Mouse (Mus musculus) limb, embryonic 15.5 days (tissue): ENCODE measurements around the gene Dthd1. TPM values are rescaled to one million over a fixed set of nuclear protein-coding genes. Genes with fewer than 3 reads are reported as not detected.

Experiments used
- ATAC-seq: fragments of 200-750 bp; cut with Nextera tagmentation; 2 replicates; pipeline ENCODE4 v1.8.0; 2017; ENCODE audit warnings: low read depth, moderate TSS enrichment; ENCODE audit not compliant: insufficient number of reproducible peaks, low FRiP score, low TSS enrichment
- H3K27ac ChIP-seq: fragments of 300-500 bp; sonication (generic); 2 replicates; pipeline ENCODE4 v1.5.1; 2015; ENCODE audit warnings: moderate library complexity, mild to moderate bottlenecking, inconsistent platforms
- H3K27me3 ChIP-seq: fragments of 300-500 bp; sonication (generic); 2 replicates; pipeline ENCODE4 v1.6.1; 2015; ENCODE audit warnings: inconsistent platforms
- H3K36me3 ChIP-seq: fragments of 300-500 bp; sonication (generic); 2 replicates; pipeline ENCODE4 v1.6.1; 2015; ENCODE audit warnings: inconsistent platforms
- H3K4me1 ChIP-seq: fragments of 300-500 bp; sonication (generic); 2 replicates; pipeline ENCODE4 v1.6.1; 2015; ENCODE audit warnings: inconsistent platforms
- H3K4me2 ChIP-seq: fragments of 300-500 bp; sonication (generic); 2 replicates; pipeline ENCODE4 v1.6.1; 2015; ENCODE audit warnings: mild to moderate bottlenecking, inconsistent platforms
- H3K4me3 ChIP-seq: fragments of 300-500 bp; sonication (generic); 2 replicates; pipeline ENCODE4 v1.5.1; 2015; ENCODE audit warnings: mild to moderate bottlenecking, inconsistent platforms
- H3K9ac ChIP-seq: fragments of 300-500 bp; sonication (generic); 2 replicates; pipeline ENCODE4 v1.6.1; 2015; ENCODE audit warnings: inconsistent platforms
- H3K9me3 ChIP-seq: fragments of 300-500 bp; sonication (generic); 2 replicates; pipeline ENCODE4 v1.6.1; 2016; ENCODE audit warnings: inconsistent platforms
- WGBS: fragments of 180-500 bp; shearing (Covaris S2); methylation state at CpG from one replicate; pipeline ENCODE4 v1.1.7; 2015; 5-methylcytosine and 5-hydroxymethylcytosine counted together
- polyA plus RNA-seq: library from polyadenylated mRNA; unstranded; fragments of >200 nt; fragmentation: Nextera tagmentation; extraction: Ambion mirVana; gene quantifications from 2 replicates; pipeline ENCODE4 v1.2.1, GENCODE M21; 2015

The Dthd1 gene
- polyA plus RNA-seq, result not detected in 2 replicates

DNA sequence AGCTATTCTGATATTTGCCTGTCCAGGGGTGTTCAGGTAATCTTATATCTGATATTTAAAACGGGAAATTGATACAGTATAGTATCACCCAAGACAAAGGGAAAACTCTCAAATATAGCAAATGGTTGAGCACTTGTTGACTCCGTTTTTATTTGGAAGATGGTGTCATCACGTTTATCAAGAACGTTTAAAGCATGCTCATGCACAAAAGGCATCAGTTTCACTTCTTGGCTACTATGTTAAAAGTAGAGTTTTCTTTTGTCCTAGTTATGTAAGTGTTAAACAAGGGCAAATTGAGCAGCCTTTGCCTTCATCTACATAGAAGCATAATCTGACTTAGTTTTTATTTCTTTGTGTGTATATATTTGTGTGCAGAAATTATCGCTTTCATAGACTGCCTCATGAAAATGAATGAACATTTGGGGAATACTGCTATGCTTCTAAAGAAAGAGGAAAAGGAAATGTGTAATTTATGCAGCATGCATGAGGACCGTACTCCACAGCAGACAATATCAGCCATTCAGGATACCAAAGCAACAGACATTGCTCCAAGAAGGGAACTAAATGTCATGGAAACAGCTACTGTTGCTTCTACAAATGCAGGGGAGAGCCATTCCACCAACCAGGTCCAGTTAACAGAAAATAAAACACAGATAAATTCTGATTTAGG lies at the start of gene Dthd1:
Dthd1 (plus strand) TSS at position 422 of the 670 bp plus-strand sequence.
- no peak within 1 kb of the TSS for H3K27ac ChIP-seq
- no peaks in the 10 kb centered on the region for H3K36me3 ChIP-seq
- H3K9ac ChIP-seq, result no peak within 1 kb of the TSS
- no peak within 1 kb of the TSS for H3K4me3 ChIP-seq
- no peak within 1 kb of the TSS for H3K4me2 ChIP-seq
- H3K27me3 ChIP-seq, result no peaks in the 10 kb centered on the region
- no peaks in the 10 kb centered on the region for H3K4me1 ChIP-seq
- no peak for ATAC-seq
- no peaks in the 10 kb centered on the region for H3K9me3 ChIP-seq
- 83% methylated on average over 6 of the region's 6 CpGs for WGBS

DNA sequence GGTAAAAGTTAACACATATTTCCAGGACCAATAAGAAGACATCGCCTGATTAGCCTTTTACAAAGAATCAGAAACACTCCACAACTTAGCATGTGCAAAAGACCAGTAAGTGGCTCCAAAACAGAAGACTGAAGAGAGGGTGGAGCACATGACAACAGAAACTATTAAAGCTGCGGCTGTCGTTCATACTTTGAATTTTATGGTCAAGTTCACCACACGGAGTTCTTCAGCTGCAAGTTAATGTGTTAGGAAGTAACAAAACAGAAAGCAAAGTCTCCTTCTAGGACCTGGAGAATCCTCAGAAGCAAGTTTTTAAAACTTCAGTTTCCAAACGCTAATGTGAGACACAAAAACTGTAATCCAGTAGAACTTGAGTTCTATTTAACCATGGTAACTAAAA lies 49.5 kb upstream of the Dthd1 start:
- Histone ChIP-seq H3K36me3 (no peaks in the 10 kb centered on the region), H3K27ac (no peak overlapping the region), H3K4me2 (0 out of 2 replicates have a peak overlapping the region, but pooled peaks have one; percentile 3), H3K4me3 (no peak overlapping the region), H3K4me1 (peaks cover 5% of the 10 kb centered on the region), H3K27me3 (0 out of 2 replicates have a peak, but pooled peaks cover 7% of the 10 kb centered on the region), H3K9me3 (no peaks in the 10 kb centered on the region), H3K9ac (no peak overlapping the region)
- 39% methylated on average over 5 of the region's 5 CpGs for WGBS
- no peak for ATAC-seq

DNA sequence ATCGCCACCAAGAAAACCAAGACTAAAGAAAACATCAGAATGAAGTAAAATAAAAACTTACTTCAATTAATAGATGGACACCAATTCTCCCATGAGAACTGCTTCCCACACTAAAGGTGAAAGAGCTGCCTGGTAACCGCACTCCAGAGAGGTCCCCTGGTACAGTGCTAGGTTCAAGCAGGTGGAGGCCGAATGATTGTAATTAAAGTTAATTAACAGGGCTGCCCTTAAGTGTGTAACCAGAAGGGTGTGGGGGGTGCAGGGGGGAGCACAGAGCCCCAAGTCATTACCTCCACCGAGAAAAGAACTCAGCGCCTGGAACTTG lies 48.2 kb upstream of the Dthd1 start:
- Histone ChIP-seq H3K4me1 (peaks cover 5% of the 10 kb centered on the region), H3K27me3 (0 out of 2 replicates have a peak, but pooled peaks cover 7% of the 10 kb centered on the region), H3K4me3 (peak overlapping the region; percentile 59), H3K36me3 (no peaks in the 10 kb centered on the region), H3K27ac (peak overlapping the region; percentile 67), H3K9me3 (no peaks in the 10 kb centered on the region), H3K9ac (peak overlapping the region; percentile 32; the same call in 1 of the 2 replicates), H3K4me2 (peak overlapping the region; percentile 83)
- no peak for ATAC-seq
- WGBS, result 11% methylated on average over 5 of the region's 5 CpGs

DNA sequence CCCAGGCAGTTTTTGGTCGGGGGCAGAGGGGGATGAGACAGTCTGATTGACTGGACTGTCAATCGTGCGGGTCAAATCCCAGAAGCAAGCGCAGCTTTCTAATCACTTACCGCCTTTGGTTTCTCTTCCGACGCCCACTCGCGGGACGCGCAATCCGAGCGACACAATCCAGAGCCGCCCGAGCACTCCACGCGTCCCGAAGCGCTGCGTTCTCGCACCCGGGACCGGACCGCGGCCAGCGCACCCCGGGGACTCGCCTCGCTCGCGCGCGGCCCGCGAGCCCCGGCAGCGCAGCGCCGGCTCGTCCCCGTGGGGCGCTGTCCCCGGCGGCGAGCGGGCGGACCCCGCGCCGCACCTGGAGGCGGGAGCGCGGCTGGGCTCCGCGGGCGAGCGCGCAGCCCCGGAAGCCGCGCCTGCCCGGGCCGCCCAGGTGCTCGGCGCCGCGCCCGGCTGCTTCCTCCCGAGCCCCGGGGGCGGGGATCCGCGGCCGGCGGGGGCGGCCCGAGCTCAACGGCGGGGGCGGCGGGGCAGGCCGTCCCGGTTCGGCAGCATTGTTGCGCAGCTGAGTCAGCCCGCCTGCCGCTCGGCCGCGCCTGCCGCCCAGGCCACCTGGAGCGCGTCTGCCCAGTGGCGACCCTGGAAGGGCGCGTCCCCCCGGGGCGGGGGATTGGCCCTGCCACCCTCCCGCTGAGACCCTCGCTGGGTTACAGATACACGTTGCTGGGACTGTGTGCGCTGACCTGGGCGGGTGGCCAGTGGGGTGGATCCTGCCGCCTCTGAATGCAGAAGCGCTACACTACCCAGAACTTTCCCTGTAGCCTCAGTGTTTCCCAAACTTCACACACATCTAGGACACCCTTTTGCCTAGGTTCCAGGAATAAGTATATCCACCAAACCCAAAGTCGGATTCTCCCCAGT lies 47.6 kb upstream of the Dthd1 start, which contains the start of gene Arap2:
Arap2 (minus strand) TSS at position 376 of the 918 bp plus-strand sequence.
- peaks cover 2% of the 10 kb centered on the region; the same call in 1 of the 2 replicates for H3K4me1 ChIP-seq
- ATAC-seq, result peak; percentile 69; the same call in 1 of the 2 replicates
- H3K36me3 ChIP-seq, result no peaks in the 10 kb centered on the region
- H3K9me3 ChIP-seq, result no peaks in the 10 kb centered on the region
- H3K27ac ChIP-seq, result peak within 1 kb of the TSS; percentile 82
- H3K27me3 ChIP-seq, result 0 out of 2 replicates have a peak, but pooled peaks cover 7% of the 10 kb centered on the region
- peak within 1 kb of the TSS; percentile 83 for H3K4me2 ChIP-seq
- peak within 1 kb of the TSS; percentile 59 for H3K4me3 ChIP-seq
- H3K9ac ChIP-seq, result peak within 1 kb of the TSS; percentile 32
- under 1% methylated on average over 100 of the region's 106 CpGs for WGBS

DNA sequence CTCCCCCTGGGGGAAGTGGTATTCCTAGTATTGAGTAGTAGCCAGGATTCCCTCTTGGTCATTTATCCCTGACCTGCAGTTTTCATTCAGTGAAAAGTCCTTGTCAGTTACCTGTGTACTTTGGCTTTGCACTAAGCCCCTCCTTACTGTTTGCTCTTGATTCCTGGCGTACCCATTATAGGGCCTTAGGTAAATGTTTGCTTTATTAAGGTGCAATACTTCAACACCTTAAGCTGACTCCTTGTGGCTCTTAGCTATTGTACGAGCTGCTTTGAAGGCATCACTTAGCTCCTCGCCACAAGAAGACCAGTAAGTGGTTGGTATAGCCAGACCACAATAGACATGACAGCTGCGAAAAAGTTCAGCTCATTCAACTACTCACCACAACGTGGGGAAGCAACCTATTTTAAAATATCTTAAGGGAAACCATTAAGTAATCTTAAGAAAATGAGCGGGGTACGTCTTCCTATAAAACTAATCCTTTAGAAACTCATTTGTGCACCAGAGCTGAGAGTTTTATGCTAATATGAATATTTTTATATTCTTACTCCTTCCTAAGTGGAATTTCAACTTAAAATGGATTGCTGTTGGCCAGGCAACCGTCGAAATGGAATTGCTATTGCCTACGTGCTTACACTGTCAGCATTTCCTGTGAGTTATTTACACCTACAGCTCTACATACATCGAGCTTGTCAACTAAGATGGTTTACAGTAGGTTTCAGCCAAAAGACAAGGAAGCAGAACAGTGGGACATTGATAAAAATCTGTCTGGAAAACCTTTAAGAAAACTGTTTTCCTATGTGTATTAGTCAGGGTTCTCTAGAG lies 41.6 kb upstream of the Dthd1 start:
- H3K4me2 ChIP-seq, result no peak overlapping the region
- 81% methylated on average over 11 of the region's 11 CpGs for WGBS
- H3K36me3 ChIP-seq, result no peaks in the 10 kb centered on the region
- ATAC-seq, result no peak
- H3K4me1 ChIP-seq, result no peaks in the 10 kb centered on the region
- 0 out of 2 replicates have a peak, but pooled peaks cover 6% of the 10 kb centered on the region for H3K27me3 ChIP-seq
- H3K4me3 ChIP-seq, result no peak overlapping the region
- no peak overlapping the region for H3K27ac ChIP-seq
- H3K9ac ChIP-seq, result no peak overlapping the region
- no peaks in the 10 kb centered on the region for H3K9me3 ChIP-seq

DNA sequence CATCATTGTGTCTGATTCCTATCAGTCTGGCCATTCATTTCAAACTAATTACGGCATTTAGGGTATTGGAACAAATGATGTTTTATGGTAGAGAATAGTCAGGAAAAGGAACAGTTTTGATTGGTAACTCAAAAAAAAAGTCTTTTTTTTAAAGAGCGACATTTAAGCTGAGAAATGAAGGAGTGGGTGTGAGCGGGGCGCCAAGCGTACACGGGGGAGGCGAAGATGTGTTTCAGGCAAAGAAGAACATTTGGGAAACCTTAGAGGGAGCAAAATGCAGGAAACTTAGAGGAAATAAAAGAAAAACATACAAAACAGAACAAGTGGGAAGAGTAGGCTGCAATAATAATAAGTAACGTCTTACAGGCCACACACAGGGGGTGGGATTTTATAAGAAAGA lies 35.8 kb upstream of the Dthd1 start:
- 81% methylated on average over 8 of the region's 8 CpGs for WGBS
- ATAC-seq, result no peak

DNA sequence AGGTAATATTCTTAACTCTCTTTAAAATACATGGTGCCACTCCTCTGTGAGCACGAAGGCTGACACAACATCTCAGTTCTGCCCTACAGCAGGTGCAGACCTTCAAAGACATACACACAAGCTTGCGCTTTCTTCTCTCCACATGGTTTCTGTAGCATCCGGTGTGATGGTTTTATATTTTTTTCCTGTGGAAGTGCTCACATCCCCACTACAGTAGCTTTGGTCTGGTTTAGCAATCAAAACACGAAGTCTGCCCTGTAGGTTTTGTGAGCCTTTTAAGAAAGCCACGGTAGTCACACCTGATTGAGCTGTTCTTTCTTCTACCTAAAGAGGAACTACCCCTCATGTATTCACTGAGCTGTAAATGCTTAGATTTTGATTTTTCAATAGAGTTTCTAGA lies 34.9 kb upstream of the Dthd1 start:
- Histone ChIP-seq H3K4me1 (no peaks in the 10 kb centered on the region), H3K36me3 (no peaks in the 10 kb centered on the region), H3K9me3 (no peaks in the 10 kb centered on the region), H3K4me3 (no peak overlapping the region), H3K27ac (no peak overlapping the region), H3K27me3 (no peaks in the 10 kb centered on the region), H3K4me2 (no peak overlapping the region), H3K9ac (no peak overlapping the region)
- ATAC-seq, result no peak
- WGBS, result 78% methylated on average over 5 of the region's 5 CpGs

More for the DNA sequence above, 35.8 kb upstream of the Dthd1 start:
- Histone ChIP-seq H3K4me1 (no peaks in the 10 kb centered on the region), H3K36me3 (no peaks in the 10 kb centered on the region), H3K9ac (no peak overlapping the region), H3K4me2 (no peak overlapping the region), H3K9me3 (no peaks in the 10 kb centered on the region), H3K27ac (no peak overlapping the region), H3K27me3 (no peaks in the 10 kb centered on the region), H3K4me3 (no peak overlapping the region)

DNA sequence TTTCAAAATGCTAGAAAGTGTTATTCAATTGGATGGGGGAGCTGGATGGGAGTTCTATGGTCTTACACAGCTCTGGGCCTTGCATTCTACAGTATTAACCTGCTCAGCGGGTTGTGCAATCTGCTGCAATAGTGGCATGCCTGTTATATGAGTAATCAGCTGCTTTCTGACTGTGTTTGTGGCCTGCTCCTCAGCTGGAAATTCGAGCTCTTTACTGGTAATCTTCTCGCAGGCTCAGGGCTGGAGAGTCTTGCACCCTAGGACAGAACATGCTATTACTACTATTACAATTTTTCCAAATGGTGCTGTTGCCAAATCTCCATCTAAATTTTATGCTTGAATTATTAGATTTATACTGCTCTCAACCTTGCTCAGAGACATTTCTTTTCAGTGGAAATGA lies 26.8 kb upstream of the Dthd1 start:
- no peak overlapping the region for H3K9ac ChIP-seq
- no peak overlapping the region for H3K4me3 ChIP-seq
- H3K9me3 ChIP-seq, result no peaks in the 10 kb centered on the region
- no peak for ATAC-seq
- WGBS, result 73% methylated on average over 3 of the region's 3 CpGs
- no peaks in the 10 kb centered on the region for H3K4me1 ChIP-seq
- H3K27me3 ChIP-seq, result no peaks in the 10 kb centered on the region
- no peak overlapping the region for H3K27ac ChIP-seq
- H3K36me3 ChIP-seq, result no peaks in the 10 kb centered on the region
- no peak overlapping the region for H3K4me2 ChIP-seq

DNA sequence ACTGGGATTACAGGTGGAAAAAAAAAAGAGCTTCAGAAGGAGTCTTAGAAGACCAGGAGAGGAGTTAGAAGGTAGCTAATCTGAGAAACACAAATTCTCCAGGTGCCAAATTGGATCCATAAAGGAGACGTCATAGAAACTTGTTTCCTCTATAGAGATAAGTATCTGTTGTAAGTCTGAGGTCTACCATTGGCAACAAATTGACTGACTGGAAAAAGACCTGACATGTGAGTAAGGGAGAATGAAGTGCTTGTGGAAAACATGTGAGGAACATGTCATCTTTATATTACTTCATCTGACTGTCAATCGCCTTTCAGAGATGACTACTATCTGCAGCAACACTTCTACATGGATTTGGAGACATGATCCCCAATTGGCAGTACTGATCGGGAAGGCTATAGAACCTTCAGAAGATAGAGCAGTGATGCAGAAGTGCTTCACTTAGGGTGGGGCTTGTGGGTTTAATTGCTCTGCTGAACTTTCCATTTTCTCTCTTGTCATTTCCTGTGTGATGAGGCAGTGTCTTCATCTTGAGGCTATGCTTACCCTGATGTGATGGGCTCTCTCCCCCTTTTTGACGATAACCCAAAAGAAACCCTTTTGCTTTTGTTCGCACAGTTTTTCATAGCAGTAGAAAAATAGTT lies 22.6 kb upstream of the Dthd1 start:
- 87% methylated on average over 5 of the region's 5 CpGs for WGBS
- Histone ChIP-seq H3K9ac (no peak overlapping the region), H3K4me3 (no peak overlapping the region), H3K9me3 (no peaks in the 10 kb centered on the region), H3K4me2 (no peak overlapping the region), H3K27me3 (no peaks in the 10 kb centered on the region), H3K36me3 (no peaks in the 10 kb centered on the region), H3K4me1 (no peaks in the 10 kb centered on the region), H3K27ac (no peak overlapping the region)
- no peak for ATAC-seq

DNA sequence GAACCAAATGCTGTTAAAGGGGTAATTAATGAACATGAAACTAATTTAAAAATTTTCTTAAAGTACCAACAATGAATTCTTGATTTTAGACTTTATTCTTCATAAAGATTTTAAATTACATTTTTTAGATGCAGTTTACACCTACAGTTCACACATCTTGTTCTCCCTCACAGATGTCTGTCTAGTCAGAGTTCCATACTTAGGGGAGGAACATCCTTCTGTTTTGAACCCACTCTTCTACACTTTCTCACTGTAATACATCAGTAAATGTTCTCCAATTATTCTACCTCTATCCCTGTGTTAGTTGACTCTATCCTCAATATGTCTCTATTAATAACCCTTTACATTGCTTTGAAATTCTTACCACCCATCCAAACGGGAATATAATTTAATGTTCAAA lies 20.8 kb upstream of the Dthd1 start:
- no peak for ATAC-seq
- Histone ChIP-seq H3K4me3 (no peak overlapping the region), H3K27me3 (no peaks in the 10 kb centered on the region), H3K36me3 (no peaks in the 10 kb centered on the region), H3K4me1 (no peaks in the 10 kb centered on the region), H3K9ac (no peak overlapping the region), H3K27ac (no peak overlapping the region), H3K9me3 (no peaks in the 10 kb centered on the region), H3K4me2 (no peak overlapping the region)
- WGBS, result 70% methylated on average over 1 of the region's 1 CpGs

DNA sequence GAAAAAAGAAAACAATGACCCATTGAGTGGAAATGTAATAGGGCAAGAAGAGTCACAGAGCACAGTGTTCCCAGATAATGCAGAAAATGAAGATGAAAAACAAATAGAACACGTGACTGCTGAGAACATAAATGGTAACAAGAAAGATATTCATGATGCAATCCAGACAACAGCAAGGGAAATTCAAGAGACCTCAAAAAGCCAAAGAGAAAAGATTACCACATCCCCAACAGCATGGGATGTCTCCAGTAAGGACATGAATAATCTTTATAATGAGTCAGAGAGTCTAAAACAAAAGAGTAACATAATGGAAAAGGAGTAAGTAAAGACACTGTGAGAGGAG lies 420 bp downstream of the Dthd1 start:
- no peaks in the 10 kb centered on the region for H3K4me1 ChIP-seq
- 63% methylated on average over 1 of the region's 1 CpGs for WGBS
- H3K36me3 ChIP-seq, result no peaks in the 10 kb centered on the region
- H3K4me2 ChIP-seq, result no peak overlapping the region
- no peak overlapping the region for H3K27ac ChIP-seq
- H3K9me3 ChIP-seq, result no peaks in the 10 kb centered on the region
- H3K27me3 ChIP-seq, result no peaks in the 10 kb centered on the region
- ATAC-seq, result no peak
- H3K9ac ChIP-seq, result no peak overlapping the region
- no peak overlapping the region for H3K4me3 ChIP-seq
